Mouse (Mus musculus) mature B cell (primary cell): ENCODE results near the gene Arid4b.

ENCODE experiments used
- in situ Hi-C: fragments of 300-500 bp; cut with MboI; formaldehyde crosslinking; loops from 2 replicates; pipeline ENCODE4 v1.14.3; 2019

Arid4b gene

GRCm38 (mm10) chr13:14062209-14063012, 621 bp upstream of the Arid4b start:
- in situ Hi-C loops: loop anchor here (25.0 kb wide), 1 partner anchor 550 kb away; the partner anchor contains the start of genes Mrpl32 and Psma2

GRCm38 (mm10) chr13:14063942-14064271, 875 bp downstream of the Arid4b start:
- in situ Hi-C loops: loop anchor here (25.0 kb wide), 1 partner anchor 548 kb away; the partner anchor contains the start of genes Mrpl32 and Psma2

- in situ Hi-C loops: loop anchor here (25.0 kb wide), 1 partner anchor 548 kb away; the partner anchor contains the start of genes Mrpl32 and Psma2
These were observed 1.5 kb downstream of the Arid4b start for GRCm38 (mm10) chr13:14064341-14065027.

- in situ Hi-C loops: loop anchor here (25.0 kb wide), 1 partner anchor 547 kb away; the partner anchor contains the start of genes Mrpl32 and Psma2
These were observed 2.0 kb downstream of the Arid4b start for GRCm38 (mm10) chr13:14065028-14065380.

GRCm38 (mm10) chr13:14065701-14066100, 2.7 kb downstream of the Arid4b start:
- in situ Hi-C loops: loop anchor here (25.0 kb wide), 1 partner anchor 547 kb away; the partner anchor contains the start of genes Mrpl32 and Psma2

GRCm38 (mm10) chr13:14068035-14068434, 5.0 kb downstream of the Arid4b start:
- in situ Hi-C loops: loop anchor here (25.0 kb wide), 1 partner anchor 544 kb away; the partner anchor contains the start of genes Mrpl32 and Psma2

GRCm38 (mm10) chr13:14069291-14069690, 6.3 kb downstream of the Arid4b start:
- in situ Hi-C loops: loop anchor here (25.0 kb wide), 1 partner anchor 543 kb away; the partner anchor contains the start of genes Mrpl32 and Psma2

- in situ Hi-C loops: loop anchor here (25.0 kb wide), 1 partner anchor 538 kb away; the partner anchor contains the start of genes Mrpl32 and Psma2
These were observed 11.3 kb downstream of the Arid4b start for GRCm38 (mm10) chr13:14074371-14074770.

- in situ Hi-C loops: no loop called here
These were observed 12.3 kb downstream of the Arid4b start for GRCm38 (mm10) chr13:14075326-14075725.

GRCm38 (mm10) chr13:14088669-14089068, 25.6 kb downstream of the Arid4b start:
- in situ Hi-C loops: no loop called here

- in situ Hi-C loops: no loop called here
These were observed 40.0 kb downstream of the Arid4b start for GRCm38 (mm10) chr13:14103026-14103425.

- in situ Hi-C loops: no loop called here
These were observed 47.3 kb downstream of the Arid4b start for GRCm38 (mm10) chr13:14110154-14110873.

- in situ Hi-C loops: no loop called here
These were observed 48.1 kb downstream of the Arid4b start for GRCm38 (mm10) chr13:14111146-14111545.

- in situ Hi-C loops: no loop called here
These were observed 50.9 kb downstream of the Arid4b start for GRCm38 (mm10) chr13:14113746-14114528.

- in situ Hi-C loops: no loop called here
These were observed 52.8 kb downstream of the Arid4b start for GRCm38 (mm10) chr13:14115805-14116204.

- in situ Hi-C loops: no loop called here
These were observed 68.6 kb downstream of the Arid4b start for GRCm38 (mm10) chr13:14131651-14132050.

- in situ Hi-C loops: no loop called here
These were observed 79.4 kb downstream of the Arid4b start for GRCm38 (mm10) chr13:14142294-14142966.

GRCm38 (mm10) chr13:14177989-14178388, 115.0 kb downstream of the Arid4b start:
- in situ Hi-C loops: no loop called here

- in situ Hi-C loops: no loop called here
These were observed 116.6 kb downstream of the Arid4b start for GRCm38 (mm10) chr13:14179669-14180068.

GRCm38 (mm10) chr13:14245946-14246345, 182.9 kb downstream of the Arid4b start:
- in situ Hi-C loops: no loop called here
